Mouse (Mus musculus): Measurements from ENCODE around the gene Sod1.

Gene Sod1

GRCm38 (mm10) chr16:90220026-90220891 lies at the start of gene Sod1:
Sod1 (plus strand) TSS chr16:90220754.
- peak; percentile 92 for DNase-seq (ENCODE audit: low spot score)

GRCm38 (mm10) chr16:90171416-90171815 lies 49.1 kb upstream of the Sod1 start:
- DNase-seq (ENCODE audit: low spot score): no peak

DNA sequence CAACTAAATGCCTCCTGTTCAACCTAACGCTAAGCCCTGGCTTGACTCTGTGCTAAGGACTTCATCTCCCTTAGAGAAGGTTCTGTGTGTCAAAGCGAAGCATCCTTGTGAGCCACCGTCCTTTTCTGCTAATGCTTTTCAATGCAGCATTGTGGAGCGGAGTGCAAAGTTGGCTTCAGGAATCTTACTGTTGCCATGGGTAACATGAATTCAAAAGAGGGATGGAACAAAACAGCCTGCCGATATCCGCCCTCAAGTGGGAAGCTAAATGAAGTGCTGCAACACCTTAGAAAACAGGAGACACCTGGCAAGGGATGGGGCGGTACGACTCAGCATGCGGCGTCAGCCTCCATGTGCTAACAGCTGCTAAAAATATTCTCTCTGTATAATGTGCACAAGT lies 44.1 kb upstream of the Sod1 start:
- no peak for DNase-seq (ENCODE audit: low spot score)

DNA sequence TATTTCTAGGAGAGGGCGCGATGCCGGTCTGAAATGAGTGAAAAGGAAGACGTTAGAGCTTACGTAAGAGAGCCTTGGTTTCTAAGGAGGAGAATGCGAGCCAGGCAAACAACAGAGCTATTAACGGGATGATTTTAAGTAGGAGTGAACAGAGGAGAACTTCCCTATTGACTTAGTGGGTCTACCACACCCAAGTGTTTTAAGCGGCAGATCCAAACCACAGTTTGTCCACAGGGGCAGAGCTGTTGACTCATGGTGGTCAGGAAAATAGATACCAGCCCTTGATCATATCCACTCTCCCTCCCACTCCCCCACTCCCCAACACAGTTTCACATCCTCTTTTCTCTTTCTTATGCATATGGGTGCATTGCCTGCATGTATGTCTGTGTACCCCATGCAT lies 43.1 kb upstream of the Sod1 start:
- no peak for DNase-seq (ENCODE audit: low spot score)

DNA sequence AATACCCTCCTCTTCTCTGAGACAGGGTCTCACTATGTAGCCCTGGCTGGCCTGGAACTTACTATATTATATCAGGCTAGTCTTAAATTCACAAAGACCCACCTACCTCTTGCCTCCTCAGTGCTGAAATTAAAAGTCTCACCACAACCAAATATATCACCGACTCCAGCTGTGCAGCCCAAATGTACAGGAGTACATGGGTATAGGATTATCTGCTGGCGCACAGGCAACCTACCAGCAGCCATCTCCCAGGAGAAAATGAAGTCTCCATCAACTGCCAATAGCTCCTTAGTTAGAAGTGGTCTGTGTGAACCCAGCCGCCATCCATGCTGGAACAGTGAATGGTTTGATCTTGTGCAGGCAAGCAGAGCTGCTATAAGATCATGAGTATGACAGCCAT lies 42.1 kb upstream of the Sod1 start:
- no peak for DNase-seq (ENCODE audit: low spot score)

DNA sequence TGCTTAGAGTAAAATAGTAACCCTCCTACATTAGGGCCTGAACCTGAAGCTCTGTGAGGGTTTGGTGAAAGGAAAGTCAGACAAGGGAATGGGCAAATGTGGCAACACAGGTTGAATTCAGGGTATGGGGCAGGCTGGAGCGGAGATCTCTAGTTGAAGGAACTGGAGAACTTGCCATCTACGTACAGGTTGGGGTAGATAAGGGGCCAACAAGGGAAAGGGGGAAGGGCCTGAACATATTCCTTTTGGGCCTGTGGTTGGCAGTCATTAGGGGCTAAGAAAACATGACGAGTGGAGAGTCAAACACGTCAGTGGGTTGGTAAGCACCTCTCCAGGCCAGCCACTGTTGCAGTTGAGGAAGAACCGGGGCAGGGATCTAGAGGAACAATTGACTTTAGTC lies 40.7 kb upstream of the Sod1 start:
- DNase-seq (ENCODE audit: low spot score): no peak

- DNase-seq (ENCODE audit: low spot score): no peak
Observed at GRCm38 (mm10) chr16:90180975-90181374, 39.6 kb upstream of the Sod1 start.

DNA sequence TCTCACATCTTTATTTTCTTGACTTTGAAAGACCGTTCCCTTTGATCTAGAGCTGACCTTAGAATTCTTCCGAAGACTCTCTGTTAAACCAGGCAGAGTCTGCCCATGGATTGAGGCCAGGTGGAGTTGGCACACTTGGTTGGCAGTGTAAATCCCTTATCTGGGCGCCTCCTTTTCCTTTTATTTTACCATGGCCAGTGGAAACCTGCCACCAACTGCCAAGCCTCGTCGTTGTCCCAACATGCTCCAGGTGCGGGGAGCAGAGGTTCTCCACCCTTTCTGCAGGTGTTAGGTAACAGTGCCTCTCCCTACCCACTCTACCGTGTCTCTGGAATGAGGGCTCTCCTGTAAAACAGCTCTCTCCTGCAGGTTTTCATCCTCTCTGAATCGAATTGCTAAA lies 38.9 kb upstream of the Sod1 start:
- no peak for DNase-seq (ENCODE audit: low spot score)

GRCm38 (mm10) chr16:90184135-90184534 lies 36.4 kb upstream of the Sod1 start:
- no peak for DNase-seq (ENCODE audit: low spot score)

DNA sequence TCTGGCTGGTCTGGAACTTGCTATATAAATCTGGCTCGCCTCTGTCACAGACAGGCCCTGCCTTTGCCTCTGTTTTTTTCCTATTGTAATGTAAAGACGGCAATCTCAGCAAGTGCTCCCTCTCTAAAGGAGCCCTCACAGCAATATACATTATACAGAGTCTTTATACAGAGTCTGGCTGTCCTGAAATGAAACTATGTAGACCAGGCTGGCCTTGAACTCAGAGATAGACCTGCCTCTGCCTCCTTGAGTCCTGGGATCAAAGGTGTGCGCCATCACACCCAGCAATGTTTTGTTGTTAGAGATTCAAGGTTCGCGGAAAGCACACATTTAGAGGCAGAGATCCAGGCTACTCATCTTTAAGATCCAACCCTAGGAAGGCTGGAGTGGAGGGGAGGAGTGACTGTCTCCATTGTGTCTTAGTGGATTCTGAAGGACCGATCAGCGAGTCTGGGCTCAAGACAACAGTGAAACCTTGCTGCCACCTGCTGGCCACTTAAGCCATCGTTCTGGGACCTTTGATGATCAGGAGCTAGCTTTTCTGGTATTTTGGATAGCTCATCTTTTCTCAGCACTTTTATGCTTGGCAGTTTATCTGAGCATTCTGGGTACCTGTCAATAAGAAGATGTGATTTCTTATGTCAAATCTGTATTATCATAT lies 34.5 kb upstream of the Sod1 start:
- DNase-seq (ENCODE audit: low spot score): peak; percentile 74

GRCm38 (mm10) chr16:90187453-90187852 lies 33.1 kb upstream of the Sod1 start:
- peak; percentile 65 for DNase-seq (ENCODE audit: low spot score)

- DNase-seq (ENCODE audit: low spot score): no peak
Observed at GRCm38 (mm10) chr16:90191289-90191688, 29.3 kb upstream of the Sod1 start.

DNA sequence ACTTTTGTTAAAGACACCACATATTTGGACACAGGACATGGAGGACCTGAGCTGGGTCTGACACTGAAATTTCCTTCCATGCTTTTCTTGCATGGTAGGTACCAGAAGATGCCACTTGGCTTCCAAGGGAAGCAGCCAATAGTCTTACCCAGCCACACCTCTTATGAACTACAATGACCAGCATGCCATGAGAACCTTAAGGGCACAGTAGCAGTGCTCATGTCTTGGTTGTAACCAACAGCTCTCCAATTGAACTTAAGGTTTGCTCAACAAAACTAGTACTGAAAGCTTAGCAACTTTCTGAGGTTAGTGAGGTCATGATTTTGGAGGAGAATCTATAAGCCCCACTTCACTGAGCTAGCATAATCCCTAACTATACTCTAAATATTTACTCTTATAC lies 26.8 kb upstream of the Sod1 start:
- no peak for DNase-seq (ENCODE audit: low spot score)

DNA sequence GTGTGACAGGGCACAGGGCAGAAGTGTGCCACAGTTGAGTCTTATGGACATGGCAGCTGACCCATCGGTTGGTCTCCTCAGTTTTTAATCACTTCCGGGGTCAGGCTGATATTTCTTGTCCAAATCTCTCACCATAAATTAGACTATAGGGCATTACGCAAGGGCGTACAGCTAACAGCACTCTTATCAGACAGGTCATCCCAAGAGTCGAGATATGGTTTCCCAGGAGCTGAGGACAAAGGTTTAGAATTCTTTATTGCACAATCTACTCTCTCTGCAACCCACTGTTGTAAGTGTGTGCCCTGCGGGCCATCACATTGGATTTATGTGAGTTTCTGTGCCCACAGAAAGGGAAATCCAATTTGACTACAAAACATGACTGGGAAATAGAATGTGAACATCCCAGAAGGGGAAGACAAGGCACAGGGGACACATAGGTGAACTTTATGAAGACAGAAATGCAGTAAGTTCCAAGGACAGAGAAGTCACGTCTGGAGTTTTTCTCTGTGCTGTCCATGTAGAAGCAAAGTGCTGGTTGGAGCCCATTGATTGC lies 23.8 kb upstream of the Sod1 start:
- DNase-seq (ENCODE audit: low spot score): no peak

DNA sequence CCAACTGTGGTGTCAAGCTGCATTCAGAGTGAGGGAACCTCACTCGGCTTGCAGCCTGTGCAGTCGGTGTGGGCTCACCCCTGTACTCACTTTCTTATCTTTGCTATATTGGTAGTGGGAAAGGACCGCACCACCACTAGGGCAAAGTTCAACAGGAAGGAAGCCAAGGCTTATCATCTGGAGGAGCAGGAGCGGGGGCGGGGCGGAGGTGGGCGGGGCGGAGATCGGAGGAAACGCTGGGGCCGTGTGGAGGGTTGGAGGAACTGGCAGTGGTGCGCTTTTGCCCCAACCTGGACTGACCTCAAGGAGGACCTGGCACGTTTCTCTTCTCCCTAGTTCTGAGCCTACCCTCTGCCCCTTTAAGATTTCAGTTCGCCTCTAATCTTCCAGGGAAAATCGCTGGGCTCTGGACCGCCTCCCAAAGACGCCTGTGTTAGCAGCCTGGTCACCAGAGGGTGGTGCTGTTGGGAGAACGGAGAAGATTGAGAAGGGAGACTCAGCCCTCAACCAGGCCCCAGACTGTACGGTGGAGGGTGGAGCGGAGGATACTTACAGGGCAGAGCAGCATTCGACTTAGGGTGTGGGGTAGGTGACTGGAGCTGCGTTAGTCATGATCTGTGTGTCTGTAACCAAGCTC lies 23.1 kb upstream of the Sod1 start:
- DNase-seq (ENCODE audit: low spot score): peak; percentile 88

DNA sequence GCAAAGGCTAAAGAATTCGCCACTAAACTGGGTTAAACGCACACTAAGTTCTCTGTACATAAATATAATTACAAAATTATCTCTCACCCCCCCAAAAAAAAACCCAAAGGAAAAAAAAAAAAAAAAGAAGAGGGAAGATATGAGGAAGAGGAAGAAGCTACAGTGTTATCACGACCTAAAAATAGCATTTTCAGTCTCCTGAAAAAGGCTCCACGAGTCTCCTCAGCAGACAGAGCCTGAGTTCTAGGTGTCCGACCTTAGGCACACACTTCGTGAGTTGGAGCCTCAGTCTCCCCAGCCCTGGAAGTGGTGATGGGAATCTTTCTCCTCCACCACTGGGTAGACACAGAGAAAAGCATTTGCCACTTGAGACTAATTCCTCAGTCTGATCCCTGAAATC lies 21.9 kb upstream of the Sod1 start:
- no peak for DNase-seq (ENCODE audit: low spot score)

- DNase-seq (ENCODE audit: low spot score): no peak
Observed at GRCm38 (mm10) chr16:90199174-90199573, 21.4 kb upstream of the Sod1 start.

DNA sequence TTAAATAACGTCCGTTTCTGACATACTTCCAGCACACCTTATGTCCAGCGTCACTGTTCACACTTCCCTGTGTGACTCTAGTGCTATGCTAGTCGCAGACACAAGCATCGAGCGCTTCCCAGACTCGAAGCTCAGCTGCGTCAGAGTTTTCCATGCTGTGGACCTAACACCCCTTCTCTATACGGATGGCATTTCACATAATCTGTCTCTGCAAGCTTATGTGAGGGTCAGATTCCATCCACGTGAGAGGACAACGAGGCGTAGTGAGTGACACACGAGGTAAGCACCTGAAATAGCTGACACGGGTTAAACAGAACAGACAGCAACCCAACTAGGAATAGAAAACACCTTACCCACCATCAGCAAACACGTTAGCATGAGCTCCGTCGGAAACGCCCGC lies 18.4 kb upstream of the Sod1 start:
- no peak for DNase-seq (ENCODE audit: low spot score)

- DNase-seq (ENCODE audit: low spot score): no peak
Observed at GRCm38 (mm10) chr16:90203226-90203962, 17.2 kb upstream of the Sod1 start.

GRCm38 (mm10) chr16:90204868-90205267 lies 15.7 kb upstream of the Sod1 start:
- no peak for DNase-seq (ENCODE audit: low spot score)

DNA sequence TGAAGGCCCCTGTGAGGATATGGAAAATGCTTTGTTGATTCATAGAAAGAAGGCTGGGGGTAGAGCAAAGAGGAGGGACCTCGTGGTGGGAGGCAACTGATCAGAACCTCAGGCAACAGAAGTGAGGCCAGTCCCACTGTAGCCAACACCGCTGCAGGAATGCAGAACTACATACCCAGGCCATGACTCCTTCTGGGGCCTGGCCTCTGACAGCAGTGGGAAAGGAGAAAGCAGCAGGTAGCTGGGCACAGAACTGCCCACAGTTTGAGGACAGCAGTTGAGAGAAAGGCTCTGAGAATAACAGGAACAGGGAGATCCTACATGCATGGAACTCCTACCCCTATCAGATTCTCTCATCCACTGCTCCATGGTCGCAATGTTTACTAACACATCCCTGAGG lies 11.6 kb upstream of the Sod1 start:
- DNase-seq (ENCODE audit: low spot score): no peak

DNA sequence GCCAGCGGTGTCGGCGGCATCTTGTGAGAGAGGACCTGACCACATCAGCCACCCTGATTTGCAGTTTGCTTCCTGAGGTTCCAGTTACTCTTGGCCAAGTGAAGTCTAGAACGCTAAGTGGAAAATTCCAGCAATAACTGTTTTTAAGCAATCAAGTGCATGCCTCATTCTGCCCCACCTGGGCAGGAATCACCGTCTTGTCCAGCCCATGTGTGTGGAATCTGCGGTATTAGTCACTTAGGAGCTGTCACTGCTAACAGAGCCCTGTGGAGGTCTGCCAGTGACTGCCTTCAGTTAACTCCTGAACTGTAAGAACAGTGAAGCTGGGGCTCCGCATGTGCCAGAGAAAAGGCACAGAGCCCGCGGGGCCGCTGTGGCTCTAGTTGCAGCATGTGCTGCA lies 9.8 kb upstream of the Sod1 start:
- DNase-seq (ENCODE audit: low spot score): no peak
